Mouse (Mus musculus): ENCODE measurements around the gene Thegl. TPM values are rescaled to one million over a fixed set of nuclear protein-coding genes. Genes with fewer than 3 reads are reported as not detected.

Thegl gene
- polyA plus RNA-seq, 1 experiment from 2014 or later = 0.14 TPM

- Histone ChIP-seq H3K27ac (no peak overlapping the region), H3K27me3 (ENCODE audit: insufficient read depth, low read length) (no peaks in the 10 kb centered on the region), H3K4me1 (replicated peaks; ENCODE audit: insufficient read depth, low read length) (no peaks in the 10 kb centered on the region), H3K9me3 (replicated peaks; ENCODE audit: low read length) (no peaks in the 10 kb centered on the region), H3K4me2 (ENCODE audit: low read length) (no peak overlapping the region), H3K4me3 (replicated peaks; ENCODE audit: low read depth, low read length) (no peak overlapping the region), H3K36me3 (ENCODE audit: insufficient read depth, low read length) (no peaks in the 10 kb centered on the region), H3K9ac (ENCODE audit: low read depth, low read length) (no peak overlapping the region)
- DNase-seq (ENCODE audit: low spot score) (no peak), ATAC-seq (replicated peaks; ENCODE audit: low FRiP score, low read depth) (no peak)
- 86% methylated on average over 10 of the region's 10 CpGs for WGBS
- TF ChIP-seq CTCF (IDR thresholded peaks at IDR 0.05; ENCODE audit: low read depth) = no peak
Observed at GRCm38 (mm10) chr5:77038451-77038850, 22.6 kb downstream of the Thegl start.

GRCm38 (mm10) chr5:77039391-77039790 lies 23.6 kb downstream of the Thegl start:
- ATAC-seq (replicated peaks; ENCODE audit: low FRiP score, low read depth) (no peak), DNase-seq (ENCODE audit: low spot score) (no peak)
- no peak overlapping the region for H3K4me2 ChIP-seq (ENCODE audit: low read length)
- no peaks in the 10 kb centered on the region for H3K9me3 ChIP-seq (replicated peaks; ENCODE audit: low read length)
- H3K4me3 ChIP-seq (replicated peaks; ENCODE audit: low read depth, low read length) = no peak overlapping the region
- H3K36me3 ChIP-seq (ENCODE audit: insufficient read depth, low read length) = no peaks in the 10 kb centered on the region
- no peak for TF ChIP-seq CTCF (IDR thresholded peaks at IDR 0.05; ENCODE audit: low read depth)
- H3K9ac ChIP-seq (ENCODE audit: low read depth, low read length) = no peak overlapping the region
- H3K27me3 ChIP-seq (ENCODE audit: insufficient read depth, low read length) = no peaks in the 10 kb centered on the region
- no peaks in the 10 kb centered on the region for H3K4me1 ChIP-seq (replicated peaks; ENCODE audit: insufficient read depth, low read length)
- no peak overlapping the region for H3K27ac ChIP-seq

GRCm38 (mm10) chr5:77044362-77044761 lies 28.5 kb downstream of the Thegl start:
- 60% methylated on average over 5 of the region's 5 CpGs for WGBS
- Histone ChIP-seq H3K36me3 (ENCODE audit: insufficient read depth, low read length) (no peaks in the 10 kb centered on the region), H3K4me1 (replicated peaks; ENCODE audit: insufficient read depth, low read length) (no peaks in the 10 kb centered on the region), H3K4me3 (replicated peaks; ENCODE audit: low read depth, low read length) (no peak overlapping the region), H3K27me3 (ENCODE audit: insufficient read depth, low read length) (no peaks in the 10 kb centered on the region), H3K9ac (ENCODE audit: low read depth, low read length) (no peak overlapping the region), H3K4me2 (ENCODE audit: low read length) (no peak overlapping the region), H3K9me3 (replicated peaks; ENCODE audit: low read length) (no peaks in the 10 kb centered on the region), H3K27ac (no peak overlapping the region)
- no peak for TF ChIP-seq CTCF (IDR thresholded peaks at IDR 0.05; ENCODE audit: low read depth)
- DNase-seq (ENCODE audit: low spot score) = no peak
- ATAC-seq (replicated peaks; ENCODE audit: low FRiP score, low read depth) = no peak

DNA sequence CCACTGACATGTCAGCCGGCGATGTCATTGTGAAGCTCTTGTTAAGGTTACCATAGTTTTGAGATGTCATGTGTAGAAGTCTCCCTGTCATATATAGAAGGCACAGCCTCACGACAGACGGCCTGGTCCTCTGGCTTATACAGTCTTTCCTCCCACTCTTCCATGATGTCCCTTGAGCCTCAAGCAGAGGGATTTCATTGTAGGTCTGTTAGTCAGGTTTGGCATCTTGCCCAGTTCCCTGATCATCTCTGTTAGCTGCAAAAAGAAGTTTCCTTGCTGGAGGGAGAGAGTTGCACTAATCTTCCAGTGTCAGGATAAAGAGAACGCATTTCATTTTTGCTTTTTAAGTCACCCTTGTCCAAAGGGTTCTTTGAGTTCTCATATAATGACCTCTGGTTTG lies 36.8 kb downstream of the Thegl start:
- TF ChIP-seq CTCF (IDR thresholded peaks at IDR 0.05; ENCODE audit: low read depth) = no peak
- WGBS = 88% methylated on average over 5 of the region's 5 CpGs
- Histone ChIP-seq H3K9me3 (replicated peaks; ENCODE audit: low read length) (no peaks in the 10 kb centered on the region), H3K4me1 (replicated peaks; ENCODE audit: insufficient read depth, low read length) (no peaks in the 10 kb centered on the region), H3K9ac (ENCODE audit: low read depth, low read length) (no peak overlapping the region), H3K36me3 (ENCODE audit: insufficient read depth, low read length) (no peaks in the 10 kb centered on the region), H3K4me3 (replicated peaks; ENCODE audit: low read depth, low read length) (no peak overlapping the region), H3K27me3 (ENCODE audit: insufficient read depth, low read length) (no peaks in the 10 kb centered on the region), H3K27ac (no peak overlapping the region), H3K4me2 (ENCODE audit: low read length) (no peak overlapping the region)
- ATAC-seq (replicated peaks; ENCODE audit: low FRiP score, low read depth) (no peak), DNase-seq (ENCODE audit: low spot score) (no peak)

DNA sequence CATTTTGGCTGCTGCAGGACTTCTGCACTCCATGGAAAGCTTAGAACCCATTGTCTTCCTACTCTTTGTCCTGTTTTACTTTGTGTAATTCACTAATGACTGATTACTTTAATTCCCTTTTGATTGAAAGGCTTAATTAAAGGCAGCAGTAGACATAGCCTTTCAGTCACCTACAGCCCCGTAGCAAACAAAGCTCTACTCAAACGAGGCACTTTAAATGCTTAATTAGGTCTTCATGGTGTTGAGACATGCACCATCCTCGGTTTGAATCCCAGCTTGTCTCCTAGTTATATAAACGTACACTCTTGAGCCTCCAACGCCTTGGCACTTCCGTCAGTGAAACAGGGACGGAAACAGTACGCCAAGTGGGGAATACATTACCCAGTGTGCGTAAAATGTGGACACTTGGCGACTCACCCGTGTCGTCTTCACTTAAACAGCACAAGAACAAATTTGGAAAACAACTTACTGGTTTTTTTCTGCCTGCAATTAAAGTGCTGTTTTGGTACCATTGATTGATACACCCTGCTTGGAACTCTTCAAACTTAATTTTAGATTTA lies 41.1 kb downstream of the Thegl start:
- no peak for ATAC-seq (replicated peaks; ENCODE audit: low FRiP score, low read depth)
- H3K36me3 ChIP-seq (ENCODE audit: insufficient read depth, low read length) = no peaks in the 10 kb centered on the region
- no peak overlapping the region for H3K27ac ChIP-seq
- H3K4me3 ChIP-seq (replicated peaks; ENCODE audit: low read depth, low read length) = no peak overlapping the region
- H3K4me2 ChIP-seq (ENCODE audit: low read length) = no peak overlapping the region
- no peak for DNase-seq (ENCODE audit: low spot score)
- no peak overlapping the region for H3K9ac ChIP-seq (ENCODE audit: low read depth, low read length)
- H3K4me1 ChIP-seq (replicated peaks; ENCODE audit: insufficient read depth, low read length) = no peaks in the 10 kb centered on the region
- H3K9me3 ChIP-seq (replicated peaks; ENCODE audit: low read length) = no peaks in the 10 kb centered on the region
- no peaks in the 10 kb centered on the region for H3K27me3 ChIP-seq (ENCODE audit: insufficient read depth, low read length)
- TF ChIP-seq CTCF (IDR thresholded peaks at IDR 0.05; ENCODE audit: low read depth) = no peak
- WGBS = 65% methylated on average over 12 of the region's 12 CpGs

GRCm38 (mm10) chr5:77060363-77060762 lies 44.5 kb downstream of the Thegl start:
- Histone ChIP-seq H3K27me3 (ENCODE audit: insufficient read depth, low read length) (no peaks in the 10 kb centered on the region), H3K4me1 (replicated peaks; ENCODE audit: insufficient read depth, low read length) (no peaks in the 10 kb centered on the region), H3K36me3 (ENCODE audit: insufficient read depth, low read length) (no peaks in the 10 kb centered on the region), H3K4me3 (replicated peaks; ENCODE audit: low read depth, low read length) (no peak overlapping the region), H3K9me3 (replicated peaks; ENCODE audit: low read length) (no peaks in the 10 kb centered on the region), H3K4me2 (ENCODE audit: low read length) (no peak overlapping the region), H3K27ac (no peak overlapping the region), H3K9ac (ENCODE audit: low read depth, low read length) (no peak overlapping the region)
- no peak for TF ChIP-seq CTCF (IDR thresholded peaks at IDR 0.05; ENCODE audit: low read depth)
- DNase-seq (ENCODE audit: low spot score) (no peak), ATAC-seq (replicated peaks; ENCODE audit: low FRiP score, low read depth) (no peak)
- 25% methylated on average over 10 of the region's 10 CpGs for WGBS

Data from kidney, postnatal 0 days (tissue).